Mouse (Mus musculus) ES-Bruce4 (cell line): ENCODE data around the gene Hormad2.

Source experiments
- CTCF ChIP-seq: IDR thresholded peaks from one replicate; pipeline ENCODE4 v1.8.1; 2011; ENCODE audit warnings: low read depth, low read length
- EP300 ChIP-seq: IDR thresholded peaks from 2 replicates; pipeline ENCODE4 v1.6.1; 2011; ENCODE audit warnings: low read depth, low read length; ENCODE audit not compliant: insufficient read depth
- POLR2A ChIP-seq: IDR thresholded peaks from one replicate; pipeline ENCODE4 v1.8.1; 2011; ENCODE audit warnings: low read length; ENCODE audit not compliant: insufficient read depth

DNA sequence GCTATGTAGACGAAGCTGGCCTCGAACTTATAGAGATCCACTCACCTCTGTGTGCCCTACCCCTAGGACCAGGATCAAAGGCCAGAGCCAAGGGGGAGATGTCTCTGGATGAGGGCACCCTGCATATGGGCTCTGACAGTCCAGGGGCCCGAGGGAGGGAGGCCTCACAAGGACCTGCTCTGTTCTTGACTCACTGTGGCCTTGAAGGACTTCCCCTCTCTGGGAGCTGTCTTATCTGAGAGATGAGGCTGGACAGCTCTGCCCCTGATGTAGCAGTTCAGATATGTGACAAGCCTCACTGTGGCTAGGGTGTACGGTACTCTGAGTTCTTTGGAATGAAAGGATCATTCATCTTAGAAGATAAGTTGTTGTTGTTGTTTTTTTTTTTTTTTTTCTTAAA, 131.3 kb downstream of the Hormad2 start:
- no peak for TF ChIP-seq CTCF
- TF ChIP-seq POLR2A: no peak
- TF ChIP-seq EP300: no peak
